Mouse (Mus musculus): ENCODE data around the gene Foxe1. TPM values are rescaled to one million over a fixed set of nuclear protein-coding genes. Genes with fewer than 3 reads are reported as not detected.

The Foxe1 gene
- polyA plus RNA-seq, 1 experiment from 2014 or later: not detected

- Histone ChIP-seq H3K4me2 (ENCODE audit: low read length) (peak overlapping the region; percentile 70), H3K27ac (replicated peaks in 1 of 2; ENCODE audit: control insufficient read depth in 1 of 2, insufficient read depth in 1 of 2, low read depth in 2 of 2, low read length in 2 of 2) (no peak overlapping the region), H3K9ac (ENCODE audit: low read length) (peak overlapping the region; percentile 90), H3K4me3 (ENCODE audit: control insufficient read depth in 1 of 2, insufficient read depth in 1 of 2, low read depth in 1 of 2, low read length in 2 of 2) (peak overlapping the region; percentile 66 to 87; a peak in 3 of 4 replicates), H3K36me3 (ENCODE audit: control insufficient read depth, insufficient read depth, low read length) (peaks cover 42% of the 10 kb centered on the region), H3K4me1 (ENCODE audit: control insufficient read depth in 2 of 2, insufficient read depth in 2 of 2, low read length in 2 of 2) (0 out of 4 replicates have a peak, but pooled peaks cover 0 to 3% of the 10 kb centered on the region in 2 experiments), H3K9me3 (ENCODE audit: control insufficient read depth, low read length) (no peaks in the 10 kb centered on the region), H3K27me3 (ENCODE audit: control insufficient read depth, insufficient read depth, low read length) (no peaks in the 10 kb centered on the region)
- no peak for ATAC-seq (ENCODE audit: insufficient number of reproducible peaks, insufficient read depth, low FRiP score, low read depth)
- WGBS: 26% methylated on average over 5 of the region's 5 CpGs
These were observed 45.1 kb downstream of the Foxe1 start for GRCm38 (mm10) chr4:46388556-46388955.

- WGBS: under 1% methylated on average over 56 of the region's 56 CpGs
- H3K9me3 ChIP-seq (ENCODE audit: control insufficient read depth, low read length): no peaks in the 10 kb centered on the region
- peak; percentile 92 for ATAC-seq (ENCODE audit: insufficient number of reproducible peaks, insufficient read depth, low FRiP score, low read depth)
- peak within 1 kb of the TSS; percentile 92 to 97 for H3K27ac ChIP-seq (replicated peaks in 1 of 2; ENCODE audit: control insufficient read depth in 1 of 2, insufficient read depth in 1 of 2, low read depth in 2 of 2, low read length in 2 of 2)
- H3K4me3 ChIP-seq (ENCODE audit: control insufficient read depth in 1 of 2, insufficient read depth in 1 of 2, low read depth in 1 of 2, low read length in 2 of 2): peak within 1 kb of the TSS; percentile 66 to 87
- no peaks in the 10 kb centered on the region for H3K27me3 ChIP-seq (ENCODE audit: control insufficient read depth, insufficient read depth, low read length)
- peak within 1 kb of the TSS; percentile 90 for H3K9ac ChIP-seq (ENCODE audit: low read length)
- H3K36me3 ChIP-seq (ENCODE audit: control insufficient read depth, insufficient read depth, low read length): peaks cover 36% of the 10 kb centered on the region
- H3K4me2 ChIP-seq (ENCODE audit: low read length): peak within 1 kb of the TSS; percentile 70
- 0 out of 4 replicates have a peak, but pooled peaks cover 0 to 3% of the 10 kb centered on the region in 2 experiments for H3K4me1 ChIP-seq (ENCODE audit: control insufficient read depth in 2 of 2, insufficient read depth in 2 of 2, low read length in 2 of 2)
These were observed 45.7 kb downstream of the Foxe1 start, which contains the start of gene Trmo for GRCm38 (mm10) chr4:46389013-46389611. Trmo (minus strand) TSS chr4:46389437.

DNA sequence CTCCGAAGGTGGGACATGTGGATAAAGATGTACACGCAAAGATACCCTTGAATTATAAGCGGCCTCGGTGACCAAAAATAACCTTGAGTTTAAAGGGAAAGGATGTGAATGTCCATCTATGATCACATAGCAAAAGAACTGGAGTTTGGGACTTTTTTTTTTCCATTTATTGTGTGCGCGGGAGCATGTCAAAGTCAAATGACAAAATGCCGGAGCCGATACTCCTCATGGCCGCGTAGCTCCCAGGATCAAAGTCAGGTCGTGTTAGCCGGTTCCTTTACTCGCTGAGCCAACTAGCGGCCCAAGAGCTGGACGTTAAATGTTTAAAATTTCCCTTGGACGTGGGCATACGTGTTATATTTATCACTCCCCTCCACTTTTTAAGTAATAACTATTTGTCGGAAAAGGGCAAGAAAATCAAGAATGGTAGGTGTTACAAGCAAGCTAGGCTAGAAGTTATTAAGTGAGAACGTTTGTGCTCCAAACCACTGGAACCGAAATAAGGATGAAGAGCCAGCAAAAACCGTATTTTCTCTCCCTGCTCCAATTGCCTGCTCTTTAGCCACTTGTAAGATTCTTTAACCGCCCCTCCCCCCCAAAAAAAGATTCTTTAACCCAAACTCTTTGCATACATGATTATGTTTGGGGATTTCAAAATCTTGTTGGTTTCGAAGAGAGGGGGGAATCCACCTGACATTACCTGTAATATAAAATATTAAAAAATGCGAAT lies 46.4 kb downstream of the Foxe1 start:
- Histone ChIP-seq H3K4me2 (ENCODE audit: low read length) (peak overlapping the region; percentile 70), H3K36me3 (ENCODE audit: control insufficient read depth, insufficient read depth, low read length) (peaks cover 29% of the 10 kb centered on the region), H3K4me1 (ENCODE audit: control insufficient read depth in 2 of 2, insufficient read depth in 2 of 2, low read length in 2 of 2) (0 out of 4 replicates have a peak, but pooled peaks cover 0 to 3% of the 10 kb centered on the region in 2 experiments), H3K27me3 (ENCODE audit: control insufficient read depth, insufficient read depth, low read length) (no peaks in the 10 kb centered on the region), H3K9me3 (ENCODE audit: control insufficient read depth, low read length) (no peaks in the 10 kb centered on the region), H3K4me3 (ENCODE audit: control insufficient read depth in 1 of 2, insufficient read depth in 1 of 2, low read depth in 1 of 2, low read length in 2 of 2) (peak overlapping the region; percentile 66 to 87), H3K9ac (ENCODE audit: low read length) (peak overlapping the region; percentile 90), H3K27ac (replicated peaks in 1 of 2; ENCODE audit: control insufficient read depth in 1 of 2, insufficient read depth in 1 of 2, low read depth in 2 of 2, low read length in 2 of 2) (peak overlapping the region; percentile 92 to 97)
- WGBS: 2% methylated on average over 24 of the region's 24 CpGs
- no peak for ATAC-seq (ENCODE audit: insufficient number of reproducible peaks, insufficient read depth, low FRiP score, low read depth)

GRCm38 (mm10) chr4:46390390-46390970 lies 47.1 kb downstream of the Foxe1 start:
- Histone ChIP-seq H3K27ac (replicated peaks in 1 of 2; ENCODE audit: control insufficient read depth in 1 of 2, insufficient read depth in 1 of 2, low read depth in 2 of 2, low read length in 2 of 2) (no peak overlapping the region; a peak in 1 of 4 replicates), H3K9ac (ENCODE audit: low read length) (peak overlapping the region; percentile 90), H3K36me3 (ENCODE audit: control insufficient read depth, insufficient read depth, low read length) (peaks cover 22% of the 10 kb centered on the region), H3K9me3 (ENCODE audit: control insufficient read depth, low read length) (no peaks in the 10 kb centered on the region), H3K27me3 (ENCODE audit: control insufficient read depth, insufficient read depth, low read length) (no peaks in the 10 kb centered on the region), H3K4me2 (ENCODE audit: low read length) (peak overlapping the region; percentile 70), H3K4me3 (ENCODE audit: control insufficient read depth in 1 of 2, insufficient read depth in 1 of 2, low read depth in 1 of 2, low read length in 2 of 2) (peak overlapping the region in 1 of 2 experiments; percentile 66; a peak in 2 of 4 replicates), H3K4me1 (ENCODE audit: control insufficient read depth in 2 of 2, insufficient read depth in 2 of 2, low read length in 2 of 2) (0 out of 4 replicates have a peak, but pooled peaks cover 0 to 3% of the 10 kb centered on the region in 2 experiments)
- ATAC-seq (ENCODE audit: insufficient number of reproducible peaks, insufficient read depth, low FRiP score, low read depth): no peak
- 23% methylated on average over 9 of the region's 9 CpGs for WGBS

DNA sequence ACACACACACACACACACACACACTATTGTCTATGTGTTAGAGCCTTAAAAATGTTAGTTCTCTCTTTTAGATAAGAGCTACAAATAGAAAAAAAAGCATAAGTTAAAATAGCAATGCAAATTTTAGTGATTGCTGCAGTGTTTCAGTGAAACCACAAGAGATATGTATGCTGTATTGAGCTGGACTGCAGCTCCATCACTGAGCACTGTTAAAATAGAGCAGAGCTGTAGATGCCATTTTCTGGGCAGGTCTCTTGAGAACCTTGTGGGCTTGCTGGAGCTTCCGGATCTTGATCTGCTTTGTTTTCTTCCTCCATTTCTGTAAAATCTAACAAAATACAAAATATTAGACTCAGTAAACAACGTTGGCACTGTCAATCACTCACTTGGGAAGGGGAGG lies 51.0 kb downstream of the Foxe1 start:
- no peak overlapping the region for H3K9ac ChIP-seq (ENCODE audit: low read length)
- no peak overlapping the region for H3K27ac ChIP-seq (replicated peaks in 1 of 2; ENCODE audit: control insufficient read depth in 1 of 2, insufficient read depth in 1 of 2, low read depth in 2 of 2, low read length in 2 of 2)
- H3K4me3 ChIP-seq (ENCODE audit: control insufficient read depth in 1 of 2, insufficient read depth in 1 of 2, low read depth in 1 of 2, low read length in 2 of 2): no peak overlapping the region
- H3K9me3 ChIP-seq (ENCODE audit: control insufficient read depth, low read length): no peaks in the 10 kb centered on the region
- H3K4me2 ChIP-seq (ENCODE audit: low read length): no peak overlapping the region
- no peaks in the 10 kb centered on the region for H3K27me3 ChIP-seq (ENCODE audit: control insufficient read depth, insufficient read depth, low read length)
- 83% methylated on average over 2 of the region's 2 CpGs for WGBS
- 0 out of 4 replicates have a peak, but pooled peaks cover 0 to 3% of the 10 kb centered on the region in 2 experiments for H3K4me1 ChIP-seq (ENCODE audit: control insufficient read depth in 2 of 2, insufficient read depth in 2 of 2, low read length in 2 of 2)
- no peak for ATAC-seq (ENCODE audit: insufficient number of reproducible peaks, insufficient read depth, low FRiP score, low read depth)
- H3K36me3 ChIP-seq (ENCODE audit: control insufficient read depth, insufficient read depth, low read length): no peaks in the 10 kb centered on the region

DNA sequence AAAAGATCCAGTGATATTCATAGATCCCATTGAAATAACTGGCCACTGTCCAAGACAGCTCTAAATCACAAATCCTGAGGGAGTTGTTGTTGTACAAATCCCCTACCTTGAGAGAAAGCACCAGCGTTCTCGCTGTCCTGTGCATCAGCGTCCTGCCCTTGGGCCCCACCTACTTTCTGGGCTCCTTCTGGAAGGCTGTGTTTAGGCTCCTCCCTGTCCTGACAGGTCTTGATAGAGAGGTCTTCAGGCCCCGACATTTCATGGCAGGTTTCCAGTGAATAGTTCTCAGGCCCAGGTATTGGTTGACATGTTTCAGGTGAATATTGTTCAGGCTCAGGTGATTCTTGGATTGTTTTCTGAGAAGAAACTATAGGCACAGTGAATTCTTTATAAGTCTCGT lies 52.3 kb downstream of the Foxe1 start:
- WGBS: 30% methylated on average over 5 of the region's 5 CpGs
- ATAC-seq (ENCODE audit: insufficient number of reproducible peaks, insufficient read depth, low FRiP score, low read depth): no peak
- Histone ChIP-seq H3K9me3 (ENCODE audit: control insufficient read depth, low read length) (no peaks in the 10 kb centered on the region), H3K27me3 (ENCODE audit: control insufficient read depth, insufficient read depth, low read length) (no peaks in the 10 kb centered on the region), H3K27ac (replicated peaks in 1 of 2; ENCODE audit: control insufficient read depth in 1 of 2, insufficient read depth in 1 of 2, low read depth in 2 of 2, low read length in 2 of 2) (no peak overlapping the region), H3K9ac (ENCODE audit: low read length) (no peak overlapping the region), H3K36me3 (ENCODE audit: control insufficient read depth, insufficient read depth, low read length) (no peaks in the 10 kb centered on the region), H3K4me3 (ENCODE audit: control insufficient read depth in 1 of 2, insufficient read depth in 1 of 2, low read depth in 1 of 2, low read length in 2 of 2) (no peak overlapping the region), H3K4me1 (ENCODE audit: control insufficient read depth in 2 of 2, insufficient read depth in 2 of 2, low read length in 2 of 2) (no peaks in the 10 kb centered on the region), H3K4me2 (ENCODE audit: low read length) (no peak overlapping the region)

Data from heart, embryonic 14.5 days (tissue).